Mouse (Mus musculus) E14TG2a.4 (cell line): Measurements from ENCODE around the gene Cox4i2.

Source experiments
- CTCF ChIP-seq: conservative IDR thresholded peaks from 2 replicates; pipeline ENCODE4 v1.5.1; 2014; ENCODE audit warnings: low read length
- NANOG ChIP-seq: IDR thresholded peaks from 2 replicates; pipeline ENCODE4 v1.6.1; 2014; ENCODE audit warnings: borderline replicate concordance, low read length, mixed read lengths
- POU5F1 ChIP-seq: IDR thresholded peaks from 2 replicates; pipeline ENCODE4 v1.6.1; 2014; ENCODE audit warnings: low read length, borderline replicate concordance

DNA sequence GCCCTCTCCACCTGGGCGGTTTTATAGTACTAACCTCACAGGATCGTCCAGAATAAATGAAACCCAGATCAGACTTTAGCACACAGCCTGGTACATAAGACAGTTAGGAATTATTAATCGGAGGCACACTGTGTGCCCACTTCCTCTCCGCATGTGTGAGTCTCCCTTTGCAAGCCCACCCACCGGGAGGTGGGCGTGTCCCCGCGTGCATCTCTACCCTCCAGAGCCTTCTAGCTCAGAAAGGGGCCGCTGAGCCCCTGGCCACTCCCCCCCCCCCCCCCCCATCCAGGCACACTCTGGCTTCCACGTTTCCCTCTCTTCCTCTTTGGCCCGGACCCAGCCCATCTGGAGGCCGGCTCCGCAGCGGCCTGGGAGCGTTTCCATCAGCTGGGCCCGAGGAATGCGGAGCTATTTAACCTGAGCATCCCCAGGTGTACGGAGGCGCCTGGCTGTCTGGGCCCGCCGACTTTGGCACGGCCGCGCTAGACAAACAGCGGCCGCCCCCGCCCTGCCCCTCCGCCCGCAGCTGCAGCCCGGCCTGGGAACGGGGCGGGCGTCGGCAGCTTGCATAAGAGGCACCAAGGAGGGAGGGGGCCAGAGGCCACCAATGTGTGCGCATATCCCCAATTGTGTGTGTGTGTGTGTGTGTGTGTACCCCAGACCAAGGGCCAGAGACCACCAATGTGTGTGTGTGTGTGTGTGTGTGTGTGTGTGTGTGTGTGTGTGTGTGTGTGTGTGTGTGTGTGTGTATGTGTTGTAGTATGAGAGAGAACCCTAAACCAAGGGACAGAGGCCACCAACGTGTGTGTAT is 14.7 kb upstream of the Cox4i2 start:
- TF ChIP-seq CTCF (no peak), NANOG (no peak), POU5F1 (no peak)
